Mouse (Mus musculus): ENCODE measurements around the gene Ces1h. TPM values are rescaled to one million over a fixed set of nuclear protein-coding genes. Genes with fewer than 3 reads are reported as not detected.

Ces1h gene
- not detected in 2 replicates for polyA plus RNA-seq (2015; fragmentation: Nextera tagmentation; extraction: Ambion mirVana)

GRCm38 (mm10) chr8:93379625-93380024 is at the start of gene Ces1h:
Gene Ces1h, minus strand, starts transcription at chr8:93379725.

DNA sequence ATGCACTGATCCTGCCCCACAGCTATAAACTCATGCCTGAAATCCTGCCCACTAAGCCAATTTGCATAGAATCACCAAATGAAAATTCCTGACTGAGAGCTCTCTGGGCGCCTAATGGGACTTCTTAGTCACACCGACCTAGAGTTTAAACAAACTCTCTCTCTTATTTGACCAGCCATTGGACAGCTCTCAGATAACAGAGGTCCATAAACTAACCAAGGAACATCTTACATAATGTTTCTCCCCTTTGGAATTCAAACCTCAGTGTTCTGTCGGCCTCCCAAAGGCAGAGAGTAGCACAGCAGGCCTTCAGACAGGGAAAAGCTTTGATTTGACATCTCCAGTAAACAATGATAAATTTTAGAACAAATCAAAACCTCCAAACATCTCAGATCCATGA is 42.3 kb downstream of the Ces1h start, which contains the start of gene Ces1g:
Gene Ces1g (minus strand): TSS at position 102 of the 400 bp plus-strand sequence.

Other genes with a start within 250 kb of the Ces1h start
- 3.5 and 3.6 TPM in 2 replicates for gene Ces1c, start 248.4 kb downstream of the Ces1h start, polyA plus RNA-seq (2015; fragmentation: Nextera tagmentation; extraction: Ambion mirVana)
- gene Ces1d, start 181.9 kb downstream of the Ces1h start, polyA plus RNA-seq (2015; fragmentation: Nextera tagmentation; extraction: Ambion mirVana) = 3.9 and 7.5 TPM in 2 replicates
- 0.12 and 0.13 TPM in 2 replicates for gene Ces1e, start 150.1 kb downstream of the Ces1h start, polyA plus RNA-seq (2015; fragmentation: Nextera tagmentation; extraction: Ambion mirVana)
- gene Ces1f, start 100.0 kb downstream of the Ces1h start, polyA plus RNA-seq (2015; fragmentation: Nextera tagmentation; extraction: Ambion mirVana) = 0.11 and 0.14 TPM in 2 replicates
- 0.08 and 0.11 TPM in 2 replicates for gene Ces1g, start 42.4 kb downstream of the Ces1h start, polyA plus RNA-seq (2015; fragmentation: Nextera tagmentation; extraction: Ambion mirVana)
- gene Ces5a, start 156.1 kb upstream of the Ces1h start, polyA plus RNA-seq (2015; fragmentation: Nextera tagmentation; extraction: Ambion mirVana) = 0.22 TPM in 1 of 2 replicates, not detected in the other